Mouse (Mus musculus): ENCODE data around the gene Mogat1.

DNA sequence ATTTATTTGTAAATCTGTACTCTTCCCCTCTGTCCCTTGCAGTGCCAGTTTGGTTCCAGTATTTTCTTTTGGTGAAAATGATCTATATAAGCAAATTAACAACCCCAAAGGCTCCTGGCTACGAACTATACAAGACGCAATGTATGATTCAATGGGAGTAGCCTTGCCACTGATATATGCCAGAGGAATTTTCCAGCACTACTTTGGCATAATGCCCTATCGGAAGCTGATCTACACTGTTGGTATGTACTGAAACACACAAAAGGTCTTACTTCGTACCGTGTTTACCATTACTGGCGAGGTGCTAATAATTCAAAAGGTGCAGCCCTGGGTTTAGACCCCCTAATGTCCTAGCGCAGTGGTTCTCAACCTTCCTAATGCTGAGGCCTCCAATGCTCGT lies 18.2 kb downstream of the Mogat1 start:
- no peak for TF ChIP-seq CTCF (conservative IDR thresholded peaks at IDR 0.05; ENCODE audit: low read length)
- TF ChIP-seq NANOG (IDR thresholded peaks at IDR 0.05; ENCODE audit: borderline replicate concordance, low read length): no peak
